Mouse (Mus musculus) G1E (cell line): ENCODE measurements around the gene Acsl1.

Experiments
- CTCF ChIP-seq: IDR thresholded peaks from 2 replicates; pipeline ENCODE4 v1.5.1; 2012; ENCODE audit warnings: low read depth, low read length, inconsistent platforms, mixed read lengths
- GATA1 ChIP-seq: IDR thresholded peaks from 2 replicates; pipeline ENCODE4 v1.6.1; 2012; ENCODE audit warnings: borderline replicate concordance, low read length, inconsistent platforms, mixed read lengths
- GATA2 ChIP-seq: IDR thresholded peaks from 2 replicates; pipeline ENCODE4 v1.6.1; 2012; ENCODE audit warnings: low read depth, low read length, inconsistent platforms, borderline replicate concordance
- POLR2AphosphoS5 ChIP-seq: IDR thresholded peaks from 2 replicates; pipeline ENCODE4 v1.6.1; 2012; ENCODE audit warnings: low read depth, low read length, inconsistent platforms; ENCODE audit not compliant: insufficient replicate concordance
- TAL1 ChIP-seq: conservative IDR thresholded peaks from 2 replicates; pipeline ENCODE4 v1.6.1; 2012; ENCODE audit warnings: low read depth, low read length, inconsistent platforms, mixed read lengths

GRCm38 (mm10) chr8:46433656-46434055 lies 37.2 kb upstream of the Acsl1 start:
- TF ChIP-seq CTCF (no peak), TAL1 (no peak), GATA1 (no peak), POLR2AphosphoS5 (no peak), GATA2 (no peak)
